Mouse (Mus musculus): ENCODE measurements around the gene Dvl2.
"Not testable (repeated sequence)": the region's sequence is repeated elsewhere in the genome, so short reads cannot be mapped to it uniquely, and the experiment has no call there.

Dvl2 gene

DNA sequence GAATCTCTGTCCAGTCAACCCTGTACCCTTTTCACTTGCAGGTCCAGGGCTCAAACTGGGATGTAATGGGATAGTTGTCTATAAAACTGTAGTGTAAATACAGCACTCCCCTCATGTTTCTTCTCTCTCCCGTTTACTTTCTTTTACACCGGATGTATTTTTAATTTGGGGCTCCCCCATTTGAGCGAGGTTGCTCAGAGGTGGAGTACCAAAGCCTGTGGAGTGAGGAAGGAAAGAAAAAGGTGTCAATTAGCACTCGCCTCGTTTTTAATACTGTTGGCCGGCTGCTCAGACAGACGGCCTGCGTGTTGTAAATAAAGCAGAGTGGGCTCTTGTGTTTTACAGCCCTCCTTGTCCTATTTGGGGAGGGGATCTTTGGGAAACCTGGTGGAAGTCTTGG is 729 bp upstream of the Dvl2 start:
- in situ Hi-C loops (cut with MboI; ENCODE audit: low pct_unique_long_range_greater_than_20kb in 1 of 2, low sequenced_read_pairs in 2 of 2, unreplicated experiment in 1 of 2), result no loop called here

- in situ Hi-C loops (cut with MboI; ENCODE audit: low pct_unique_long_range_greater_than_20kb in 1 of 2, low sequenced_read_pairs in 2 of 2, unreplicated experiment in 1 of 2), result no loop called here
Measured at GRCm38 (mm10) chr11:70001159-70001558, 764 bp downstream of the Dvl2 start.

GRCm38 (mm10) chr11:70001865-70002264 is 1.5 kb downstream of the Dvl2 start:
- in situ Hi-C loops (cut with MboI; ENCODE audit: low pct_unique_long_range_greater_than_20kb in 1 of 2, low sequenced_read_pairs in 2 of 2, unreplicated experiment in 1 of 2), result no loop called here

GRCm38 (mm10) chr11:70002471-70002870 is 2.1 kb downstream of the Dvl2 start:
- in situ Hi-C loops (cut with MboI; ENCODE audit: low pct_unique_long_range_greater_than_20kb in 1 of 2, low sequenced_read_pairs in 2 of 2, unreplicated experiment in 1 of 2), result no loop called here

DNA sequence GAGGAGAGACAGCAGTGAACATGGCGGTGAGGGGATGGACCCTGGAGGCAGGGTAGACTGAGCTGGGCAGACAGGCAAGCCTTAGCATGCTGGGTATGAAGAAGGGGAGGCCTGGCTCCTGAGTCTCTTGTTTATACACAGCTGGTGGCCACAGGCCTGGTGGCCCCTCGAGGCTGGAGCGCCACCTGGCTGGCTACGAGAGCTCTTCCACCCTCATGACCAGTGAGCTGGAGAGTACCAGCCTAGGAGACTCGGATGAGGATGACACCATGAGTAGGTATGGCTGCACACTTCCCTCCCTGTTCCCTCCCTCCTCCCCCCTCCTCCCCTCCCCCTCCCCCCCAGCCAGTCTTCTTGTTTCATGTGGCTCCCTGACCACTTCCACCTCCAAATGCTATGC is 5.1 kb downstream of the Dvl2 start:
- in situ Hi-C loops (cut with MboI; ENCODE audit: low pct_unique_long_range_greater_than_20kb in 1 of 2, low sequenced_read_pairs in 2 of 2, unreplicated experiment in 1 of 2), result no loop called here

- in situ Hi-C loops (cut with MboI; ENCODE audit: low pct_unique_long_range_greater_than_20kb in 1 of 2, low sequenced_read_pairs in 2 of 2, unreplicated experiment in 1 of 2), result no loop called here
Measured at GRCm38 (mm10) chr11:70010033-70010432, 9.6 kb downstream of the Dvl2 start.

- in situ Hi-C loops (cut with MboI; ENCODE audit: low pct_unique_long_range_greater_than_20kb in 1 of 2, low sequenced_read_pairs in 2 of 2, unreplicated experiment in 1 of 2), result no loop called here
Measured at GRCm38 (mm10) chr11:70010548-70010947, 10.2 kb downstream of the Dvl2 start.

DNA sequence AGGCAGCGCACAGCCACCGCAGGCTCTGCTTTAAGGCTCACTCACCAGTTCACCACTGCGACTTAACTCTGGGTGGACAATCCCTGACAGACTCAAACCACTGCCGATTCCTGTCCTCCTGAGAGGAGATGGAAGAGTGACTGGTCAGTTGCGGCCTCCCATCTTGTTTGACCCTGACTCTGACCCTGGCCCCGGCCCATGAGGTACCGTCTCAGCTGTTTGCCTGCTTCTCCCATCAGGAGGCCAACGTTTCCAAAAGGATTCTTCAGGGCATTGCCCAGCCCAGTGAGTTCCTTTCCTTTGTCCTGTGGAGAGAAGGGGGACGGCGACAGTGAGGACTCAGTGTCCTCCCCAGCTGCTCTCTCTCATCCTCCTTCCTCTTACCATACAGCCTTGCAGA is 10.6 kb downstream of the Dvl2 start:
- in situ Hi-C loops (cut with MboI; ENCODE audit: low pct_unique_long_range_greater_than_20kb in 1 of 2, low sequenced_read_pairs in 2 of 2, unreplicated experiment in 1 of 2), result no loop called here

DNA sequence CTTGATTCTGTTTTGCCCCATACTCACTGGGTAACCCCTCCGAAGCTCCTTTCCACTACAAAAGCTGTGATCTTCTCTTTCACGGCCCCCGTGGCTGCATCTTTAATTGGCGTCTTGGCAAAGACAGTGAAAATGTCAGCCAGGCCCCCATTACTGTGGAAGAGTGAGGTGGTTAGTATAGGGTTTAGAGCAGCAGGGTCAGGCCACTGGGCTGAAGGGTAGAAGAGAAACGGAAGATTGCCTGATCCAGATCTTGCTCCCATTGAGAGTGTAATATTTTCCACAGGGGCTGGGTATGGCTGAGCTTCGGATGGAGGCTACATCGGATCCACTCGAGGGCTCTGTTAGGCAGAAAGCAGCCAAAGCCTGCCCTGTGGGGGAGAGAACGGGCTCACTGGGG is 12.5 kb downstream of the Dvl2 start:
- in situ Hi-C loops (cut with MboI; ENCODE audit: low pct_unique_long_range_greater_than_20kb in 1 of 2, low sequenced_read_pairs in 2 of 2, unreplicated experiment in 1 of 2), result no loop called here

GRCm38 (mm10) chr11:70013408-70013807 is 13.0 kb downstream of the Dvl2 start:
- in situ Hi-C loops (cut with MboI; ENCODE audit: low pct_unique_long_range_greater_than_20kb in 1 of 2, low sequenced_read_pairs in 2 of 2, unreplicated experiment in 1 of 2), result no loop called here

- in situ Hi-C loops (cut with MboI; ENCODE audit: low pct_unique_long_range_greater_than_20kb in 1 of 2, low sequenced_read_pairs in 2 of 2, unreplicated experiment in 1 of 2), result no loop called here
Measured at GRCm38 (mm10) chr11:70014051-70014450, 13.7 kb downstream of the Dvl2 start.

- in situ Hi-C loops (cut with MboI; ENCODE audit: low pct_unique_long_range_greater_than_20kb in 1 of 2, low sequenced_read_pairs in 2 of 2, unreplicated experiment in 1 of 2), result no loop called here
Measured at GRCm38 (mm10) chr11:70014880-70015558, 14.6 kb downstream of the Dvl2 start, which contains the start of gene Acadvl. Gene Acadvl (minus strand): TSS chr11:70015411.

- in situ Hi-C loops (cut with MboI; ENCODE audit: low pct_unique_long_range_greater_than_20kb in 1 of 2, low sequenced_read_pairs in 2 of 2, unreplicated experiment in 1 of 2), result no loop called here
Measured at GRCm38 (mm10) chr11:70015677-70016076, 15.3 kb downstream of the Dvl2 start.

DNA sequence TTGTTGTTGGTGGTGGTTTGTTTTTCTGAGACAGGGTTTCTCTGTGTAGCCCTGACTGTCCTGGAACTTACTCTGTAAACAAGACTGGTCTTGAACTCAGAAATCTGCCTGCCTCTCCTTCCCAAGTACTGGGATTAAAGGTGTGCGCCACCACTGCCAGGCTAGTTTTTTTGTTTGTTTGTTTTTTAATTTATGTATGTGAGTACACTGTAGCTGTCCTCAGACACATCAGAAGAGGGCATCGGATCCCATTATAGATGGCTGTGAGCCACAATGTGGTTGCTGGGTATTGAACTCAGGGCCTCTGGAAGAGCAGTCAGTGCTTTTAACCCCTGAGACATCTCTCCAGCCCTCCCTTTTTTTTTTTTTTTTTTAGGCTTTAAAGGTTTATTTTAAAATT is 15.8 kb downstream of the Dvl2 start:
- in situ Hi-C loops (cut with MboI; ENCODE audit: low pct_unique_long_range_greater_than_20kb in 1 of 2, low sequenced_read_pairs in 2 of 2, unreplicated experiment in 1 of 2), result not testable (repeated sequence)

- in situ Hi-C loops (cut with MboI; ENCODE audit: low pct_unique_long_range_greater_than_20kb in 1 of 2, low sequenced_read_pairs in 2 of 2, unreplicated experiment in 1 of 2), result no loop called here
Measured at GRCm38 (mm10) chr11:70016669-70017068, 16.3 kb downstream of the Dvl2 start, which contains the start of gene Dlg4. Gene Dlg4 (plus strand): TSS chr11:70016942.

GRCm38 (mm10) chr11:70017199-70017767 is 16.9 kb downstream of the Dvl2 start:
- in situ Hi-C loops (cut with MboI; ENCODE audit: low pct_unique_long_range_greater_than_20kb in 1 of 2, low sequenced_read_pairs in 2 of 2, unreplicated experiment in 1 of 2), result no loop called here

DNA sequence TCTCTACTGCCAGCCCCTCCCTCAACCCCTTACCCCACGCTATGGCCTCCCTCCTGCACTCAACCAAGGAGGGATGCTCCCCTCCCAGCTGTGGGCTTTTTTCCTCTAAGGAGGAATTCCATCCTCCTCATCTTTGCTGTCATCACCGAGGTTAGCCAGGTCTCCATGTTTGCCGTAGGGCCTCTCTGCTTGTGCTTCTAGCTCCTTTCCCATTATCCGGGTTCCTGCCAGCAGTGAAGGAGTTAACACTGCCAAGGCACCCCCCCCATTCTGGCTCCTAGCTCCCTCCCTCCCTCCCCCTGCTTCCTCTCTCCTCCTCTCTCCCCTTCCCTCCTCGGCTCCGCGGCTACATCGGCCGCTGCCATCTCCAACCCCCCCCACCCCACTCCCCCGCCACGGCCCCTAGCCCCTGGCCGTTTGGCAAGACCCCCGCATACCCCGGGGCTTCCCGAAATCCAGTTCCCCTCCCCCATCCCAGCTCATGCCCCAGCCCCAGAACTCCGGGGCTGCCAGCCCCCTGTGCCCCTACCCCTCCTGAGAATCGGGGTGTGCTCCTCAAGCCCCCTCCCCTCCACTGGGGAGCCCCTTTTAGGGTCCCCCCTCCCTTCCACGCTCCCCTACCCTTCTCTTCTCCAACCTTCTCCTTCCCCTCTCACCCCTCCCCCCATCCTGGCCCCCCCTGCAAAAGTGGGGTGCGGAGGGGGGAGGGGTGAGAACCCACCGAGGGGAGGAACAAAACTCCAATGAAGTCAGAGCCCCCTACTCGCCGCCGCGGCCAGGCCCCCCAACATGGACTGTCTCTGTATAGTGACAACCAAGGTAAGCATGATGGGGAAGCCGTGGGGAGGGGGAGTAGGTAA is 18.0 kb downstream of the Dvl2 start:
- in situ Hi-C loops (cut with MboI; ENCODE audit: low pct_unique_long_range_greater_than_20kb in 1 of 2, low sequenced_read_pairs in 2 of 2, unreplicated experiment in 1 of 2), result no loop called here

DNA sequence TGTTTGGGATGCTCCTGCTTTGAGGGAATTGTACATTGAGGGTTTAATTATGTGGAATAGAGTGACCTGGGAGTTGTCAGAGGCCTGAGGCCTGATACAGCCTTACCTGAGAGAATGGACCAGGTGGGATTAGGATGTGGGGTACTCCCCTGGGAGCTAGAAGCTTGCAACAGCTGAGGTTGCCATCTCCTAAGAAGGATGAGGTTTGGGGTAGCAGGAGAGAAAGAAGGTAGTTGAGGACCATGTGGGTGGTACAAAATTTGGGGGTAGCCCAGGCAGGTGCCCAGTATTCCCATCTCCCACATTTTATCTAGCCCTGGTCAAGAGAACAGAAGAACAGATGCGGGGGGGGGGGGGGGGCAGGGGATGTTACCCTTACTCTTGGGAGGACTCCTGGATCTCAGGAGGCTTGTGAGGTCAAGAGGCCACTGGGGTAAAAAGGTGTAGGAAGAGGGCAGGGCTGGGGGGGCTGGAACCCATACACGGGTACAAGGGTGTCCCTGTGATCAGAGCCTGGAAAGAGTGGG is 19.2 kb downstream of the Dvl2 start:
- in situ Hi-C loops (cut with MboI; ENCODE audit: low pct_unique_long_range_greater_than_20kb in 1 of 2, low sequenced_read_pairs in 2 of 2, unreplicated experiment in 1 of 2), result no loop called here

GRCm38 (mm10) chr11:70020022-70020631 is 19.7 kb downstream of the Dvl2 start:
- in situ Hi-C loops (cut with MboI; ENCODE audit: low pct_unique_long_range_greater_than_20kb in 1 of 2, low sequenced_read_pairs in 2 of 2, unreplicated experiment in 1 of 2), result no loop called here

Measured in mouse embryonic stem cell (cell line).